Mouse (Mus musculus) thymus, adult 2 months (tissue): ENCODE results near the gene Pdcd11. TPM values are rescaled to one million over a fixed set of nuclear protein-coding genes. Genes with fewer than 3 reads are reported as not detected.
A peak's percentile ranks its signal among the peaks of the same experiment; 100 is the strongest.

Source experiments
- DNase-seq: peaks from one replicate; pipeline ENCODE4 v3.0.0; 2021
- H3K27ac ChIP-seq: fragments of 200-500 bp; 2 replicates; pipeline ENCODE4 v1.5.1; 2012; ENCODE audit warnings: low read length, control low read depth; ENCODE audit not compliant: control insufficient read depth, insufficient read depth
- H3K27me3 ChIP-seq: fragments of 200-500 bp; 2 replicates; pipeline ENCODE4 v1.6.1; 2012; ENCODE audit warnings: mild to moderate bottlenecking, low read length, moderate library complexity, mixed read lengths; ENCODE audit not compliant: control insufficient read depth, insufficient read depth
- H3K36me3 ChIP-seq: fragments of 200-500 bp; 2 replicates; pipeline ENCODE4 v1.6.1; 2012; ENCODE audit warnings: mild to moderate bottlenecking, low read length, moderate library complexity; ENCODE audit not compliant: control insufficient read depth, insufficient read depth
- H3K4me1 ChIP-seq: fragments of 200-500 bp; replicated peaks from 2 replicates; pipeline ENCODE4 v1.6.1; 2012; ENCODE audit warnings: low read length; ENCODE audit not compliant: control insufficient read depth, insufficient read depth
- H3K4me3 ChIP-seq: fragments of 200-500 bp; 2 replicates; pipeline ENCODE4 v1.5.1; 2012; ENCODE audit warnings: mild to moderate bottlenecking, low read length, control low read depth, moderate library complexity; ENCODE audit not compliant: control insufficient read depth, insufficient read depth
- CTCF ChIP-seq: fragments of 200-500 bp; IDR thresholded peaks from 2 replicates; pipeline ENCODE4 v1.5.1; 2012; ENCODE audit warnings: mild to moderate bottlenecking, control low read depth, low read length, moderate library complexity, borderline replicate concordance; ENCODE audit not compliant: control insufficient read depth, poor library complexity, insufficient read depth; ENCODE audit errors: extremely low read depth
- POLR2A ChIP-seq: fragments of 200-500 bp; IDR thresholded peaks from 2 replicates; pipeline ENCODE4 v1.6.1; 2012; ENCODE audit warnings: mild to moderate bottlenecking, low read length, control low read depth, moderate library complexity; ENCODE audit not compliant: control insufficient read depth, poor library complexity, insufficient read depth; ENCODE audit errors: extremely low read depth
- WGBS: fragments of 180-500 bp; shearing (Covaris S2); methylation state at CpG from one replicate; pipeline ENCODE4 v1.1.7; 2018; 5-methylcytosine and 5-hydroxymethylcytosine counted together
- polyA plus RNA-seq: library from polyadenylated mRNA; depleted of rRNA; stranded (reverse); fragments of >200 nt; gene quantifications from 2 replicates; pipeline ENCODE4 v1.2.3, GENCODE M21; 2012

Pdcd11 gene
- polyA plus RNA-seq, 1 experiment = 11.5 TPM

- WGBS = under 1% methylated on average over 75 of the region's 75 CpGs
- DNase-seq = peak; percentile 88
- TF ChIP-seq POLR2A = peak; percentile 32; the same call in 1 of the 2 replicates
- TF ChIP-seq CTCF = 0 out of 2 replicates have a peak, but pooled peaks have one; percentile 55
Observed at GRCm38 (mm10) chr19:47050271-47051032, 40.1 kb upstream of the Pdcd11 start, which contains the start of gene Pcgf6. TSS of gene Pcgf6 (minus strand) at chr19:47050906.

GRCm38 (mm10) chr19:47052927-47053326, 37.6 kb upstream of the Pdcd11 start:
- Histone ChIP-seq H3K27me3 (no peaks in the 10 kb centered on the region), H3K4me1 (peaks cover 6% of the 10 kb centered on the region), H3K36me3 (no peaks in the 10 kb centered on the region), H3K4me3 (no peak overlapping the region), H3K27ac (no peak overlapping the region)
- TF ChIP-seq CTCF = no peak
- TF ChIP-seq POLR2A = no peak
- WGBS = 78% methylated on average over 4 of the region's 4 CpGs
- no peak for DNase-seq

More at GRCm38 (mm10) chr19:47050271-47051032, 40.1 kb upstream of the Pdcd11 start, which contains the start of gene Pcgf6:
- Histone ChIP-seq H3K27me3 (no peaks in the 10 kb centered on the region), H3K4me1 (peaks cover 6% of the 10 kb centered on the region), H3K4me3 (peak within 1 kb of the TSS; percentile 83), H3K27ac (peak within 1 kb of the TSS; percentile 48), H3K36me3 (peaks cover 1% of the 10 kb centered on the region; the same call in 1 of the 2 replicates)

GRCm38 (mm10) chr19:47053471-47053870, 37.1 kb upstream of the Pdcd11 start:
- H3K4me3 ChIP-seq = no peak overlapping the region
- no peak for TF ChIP-seq CTCF
- TF ChIP-seq POLR2A = no peak
- no peaks in the 10 kb centered on the region for H3K36me3 ChIP-seq
- no peak overlapping the region for H3K27ac ChIP-seq
- no peaks in the 10 kb centered on the region for H3K27me3 ChIP-seq
- DNase-seq = no peak
- WGBS = 81% methylated on average over 4 of the region's 4 CpGs
- peaks cover 6% of the 10 kb centered on the region for H3K4me1 ChIP-seq

- no peak overlapping the region for H3K4me3 ChIP-seq
- 80% methylated on average over 1 of the region's 1 CpGs for WGBS
- TF ChIP-seq CTCF = no peak
- no peak for TF ChIP-seq POLR2A
Observed at GRCm38 (mm10) chr19:47057684-47058083, 32.9 kb upstream of the Pdcd11 start.

GRCm38 (mm10) chr19:47065860-47066259, 24.7 kb upstream of the Pdcd11 start:
- no peaks in the 10 kb centered on the region; the same call in 1 of the 2 replicates for H3K27me3 ChIP-seq
- WGBS = 93% methylated on average over 3 of the region's 3 CpGs
- H3K36me3 ChIP-seq = peaks cover 2% of the 10 kb centered on the region; the same call in 1 of the 2 replicates
- TF ChIP-seq CTCF (no peak), POLR2A (no peak)
- no peak overlapping the region for H3K27ac ChIP-seq
- DNase-seq = no peak
- no peak overlapping the region for H3K4me3 ChIP-seq
- peaks cover 4% of the 10 kb centered on the region for H3K4me1 ChIP-seq

More at GRCm38 (mm10) chr19:47057684-47058083, 32.9 kb upstream of the Pdcd11 start:
- Histone ChIP-seq H3K27me3 (no peaks in the 10 kb centered on the region; the same call in 1 of the 2 replicates), H3K27ac (no peak overlapping the region), H3K4me1 (no peaks in the 10 kb centered on the region), H3K36me3 (no peaks in the 10 kb centered on the region)
- DNase-seq = no peak

- Histone ChIP-seq H3K27ac (peak within 1 kb of the TSS; percentile 54), H3K4me1 (peaks cover 4% of the 10 kb centered on the region), H3K36me3 (peaks cover 8% of the 10 kb centered on the region; the same call in 1 of the 2 replicates), H3K27me3 (no peaks in the 10 kb centered on the region), H3K4me3 (peak within 1 kb of the TSS; percentile 70)
- TF ChIP-seq POLR2A (peak; percentile 98), CTCF (peak; percentile 56; the same call in 1 of the 2 replicates)
- peak; percentile 99 for DNase-seq
- 9% methylated on average over 49 of the region's 49 CpGs for WGBS
Observed at GRCm38 (mm10) chr19:47067096-47067882, 23.3 kb upstream of the Pdcd11 start, which contains the start of gene Taf5. TSS of gene Taf5 (plus strand) at chr19:47067746.
